Mouse (Mus musculus): Measurements from ENCODE around the gene Nhlrc4. TPM values are rescaled to one million over a fixed set of nuclear protein-coding genes. Genes with fewer than 3 reads are reported as not detected.

Nhlrc4 gene
- polyA plus RNA-seq, 1 experiment from 2014 or later: 0.12 TPM

GRCm38 (mm10) chr17:25951803-25952623 lies 7.3 kb upstream of the Nhlrc4 start, which contains the start of gene A930017K11Rik:
TSS of gene A930017K11Rik (minus strand) at chr17:25952565.
- no peaks in the 10 kb centered on the region for H3K36me3 ChIP-seq (ENCODE audit: control insufficient read depth, insufficient read depth, low read length)
- no peak for ATAC-seq (ENCODE audit: insufficient read depth, low FRiP score)
- H3K27ac ChIP-seq (ENCODE audit: low read length): no peak within 1 kb of the TSS
- peak within 1 kb of the TSS; percentile 56 for H3K9ac ChIP-seq (ENCODE audit: low read length)
- H3K4me2 ChIP-seq (ENCODE audit: low read depth, low read length): peak within 1 kb of the TSS; percentile 72
- H3K27me3 ChIP-seq (ENCODE audit: control insufficient read depth, insufficient read depth, low read length): peaks cover 38% of the 10 kb centered on the region
- H3K4me3 ChIP-seq (replicated peaks; ENCODE audit: low read length): peak within 1 kb of the TSS; percentile 48
- H3K9me3 ChIP-seq (replicated peaks; ENCODE audit: control insufficient read depth, low read length): no peaks in the 10 kb centered on the region
- H3K4me1 ChIP-seq (ENCODE audit: control insufficient read depth, insufficient read depth, low read length): peaks cover 8% of the 10 kb centered on the region
- 1% methylated on average over 58 of the region's 58 CpGs for whole genome bisulfite sequencing

GRCm38 (mm10) chr17:25951225-25951802 lies 6.6 kb upstream of the Nhlrc4 start:
- Histone ChIP-seq H3K9ac (ENCODE audit: low read length) (peak overlapping the region; percentile 56), H3K4me3 (replicated peaks; ENCODE audit: low read length) (peak overlapping the region; percentile 48), H3K27ac (ENCODE audit: low read length) (no peak overlapping the region), H3K4me1 (ENCODE audit: control insufficient read depth, insufficient read depth, low read length) (peaks cover 8% of the 10 kb centered on the region), H3K27me3 (ENCODE audit: control insufficient read depth, insufficient read depth, low read length) (peaks cover 38% of the 10 kb centered on the region), H3K9me3 (replicated peaks; ENCODE audit: control insufficient read depth, low read length) (no peaks in the 10 kb centered on the region), H3K4me2 (ENCODE audit: low read depth, low read length) (peak overlapping the region; percentile 72), H3K36me3 (ENCODE audit: control insufficient read depth, insufficient read depth, low read length) (no peaks in the 10 kb centered on the region)
- no peak for ATAC-seq (ENCODE audit: insufficient read depth, low FRiP score)
- under 1% methylated on average over 33 of the region's 33 CpGs for WGBS

- Histone ChIP-seq H3K9me3 (replicated peaks; ENCODE audit: control insufficient read depth, low read length) (no peaks in the 10 kb centered on the region), H3K36me3 (ENCODE audit: control insufficient read depth, insufficient read depth, low read length) (no peaks in the 10 kb centered on the region), H3K27ac (ENCODE audit: low read length) (no peak overlapping the region), H3K4me1 (ENCODE audit: control insufficient read depth, insufficient read depth, low read length) (peaks cover 8% of the 10 kb centered on the region), H3K4me3 (replicated peaks; ENCODE audit: low read length) (no peak overlapping the region), H3K4me2 (ENCODE audit: low read depth, low read length) (no peak overlapping the region), H3K27me3 (ENCODE audit: control insufficient read depth, insufficient read depth, low read length) (peaks cover 38% of the 10 kb centered on the region), H3K9ac (ENCODE audit: low read length) (no peak overlapping the region)
- 0% methylated on average over 2 of the region's 3 CpGs for WGBS
- no peak for ATAC-seq (ENCODE audit: insufficient read depth, low FRiP score)
Observed at GRCm38 (mm10) chr17:25950706-25951105, 5.9 kb upstream of the Nhlrc4 start.

- Histone ChIP-seq H3K36me3 (ENCODE audit: control insufficient read depth, insufficient read depth, low read length) (no peaks in the 10 kb centered on the region), H3K9ac (ENCODE audit: low read length) (no peak overlapping the region), H3K4me1 (ENCODE audit: control insufficient read depth, insufficient read depth, low read length) (peaks cover 8% of the 10 kb centered on the region), H3K27me3 (ENCODE audit: control insufficient read depth, insufficient read depth, low read length) (peaks cover 38% of the 10 kb centered on the region), H3K27ac (ENCODE audit: low read length) (no peak overlapping the region), H3K9me3 (replicated peaks; ENCODE audit: control insufficient read depth, low read length) (no peaks in the 10 kb centered on the region), H3K4me2 (ENCODE audit: low read depth, low read length) (no peak overlapping the region), H3K4me3 (replicated peaks; ENCODE audit: low read length) (no peak overlapping the region)
- no peak for ATAC-seq (ENCODE audit: insufficient read depth, low FRiP score)
- WGBS: 74% methylated on average over 5 of the region's 5 CpGs
Observed at GRCm38 (mm10) chr17:25949981-25950380, 5.2 kb upstream of the Nhlrc4 start.

GRCm38 (mm10) chr17:25948051-25948450 lies 3.3 kb upstream of the Nhlrc4 start:
- no peak for ATAC-seq (ENCODE audit: insufficient read depth, low FRiP score)
- Histone ChIP-seq H3K9me3 (replicated peaks; ENCODE audit: control insufficient read depth, low read length) (no peaks in the 10 kb centered on the region), H3K4me1 (ENCODE audit: control insufficient read depth, insufficient read depth, low read length) (peaks cover 8% of the 10 kb centered on the region), H3K4me3 (replicated peaks; ENCODE audit: low read length) (no peak overlapping the region), H3K36me3 (ENCODE audit: control insufficient read depth, insufficient read depth, low read length) (no peaks in the 10 kb centered on the region), H3K4me2 (ENCODE audit: low read depth, low read length) (no peak overlapping the region), H3K9ac (ENCODE audit: low read length) (no peak overlapping the region), H3K27ac (ENCODE audit: low read length) (no peak overlapping the region), H3K27me3 (ENCODE audit: control insufficient read depth, insufficient read depth, low read length) (peaks cover 33% of the 10 kb centered on the region)
- WGBS: 80% methylated on average over 8 of the region's 8 CpGs

GRCm38 (mm10) chr17:25947576-25947975 lies 2.8 kb upstream of the Nhlrc4 start:
- H3K4me1 ChIP-seq (ENCODE audit: control insufficient read depth, insufficient read depth, low read length): peaks cover 8% of the 10 kb centered on the region
- no peak for ATAC-seq (ENCODE audit: insufficient read depth, low FRiP score)
- peak overlapping the region; percentile 3; the same call in 1 of the 2 replicates for H3K9ac ChIP-seq (ENCODE audit: low read length)
- H3K4me3 ChIP-seq (replicated peaks; ENCODE audit: low read length): no peak overlapping the region
- H3K27me3 ChIP-seq (ENCODE audit: control insufficient read depth, insufficient read depth, low read length): peaks cover 28% of the 10 kb centered on the region
- no peak overlapping the region for H3K27ac ChIP-seq (ENCODE audit: low read length)
- no peak overlapping the region for H3K4me2 ChIP-seq (ENCODE audit: low read depth, low read length)
- no peaks in the 10 kb centered on the region for H3K36me3 ChIP-seq (ENCODE audit: control insufficient read depth, insufficient read depth, low read length)
- WGBS: 71% methylated on average over 4 of the region's 4 CpGs
- H3K9me3 ChIP-seq (replicated peaks; ENCODE audit: control insufficient read depth, low read length): no peaks in the 10 kb centered on the region

GRCm38 (mm10) chr17:25946891-25947290 lies 2.1 kb upstream of the Nhlrc4 start:
- Histone ChIP-seq H3K4me3 (replicated peaks; ENCODE audit: low read length) (no peak overlapping the region), H3K9me3 (replicated peaks; ENCODE audit: control insufficient read depth, low read length) (no peaks in the 10 kb centered on the region), H3K36me3 (ENCODE audit: control insufficient read depth, insufficient read depth, low read length) (no peaks in the 10 kb centered on the region), H3K4me1 (ENCODE audit: control insufficient read depth, insufficient read depth, low read length) (peaks cover 4% of the 10 kb centered on the region), H3K9ac (ENCODE audit: low read length) (no peak overlapping the region), H3K4me2 (ENCODE audit: low read depth, low read length) (no peak overlapping the region), H3K27me3 (ENCODE audit: control insufficient read depth, insufficient read depth, low read length) (peaks cover 21% of the 10 kb centered on the region), H3K27ac (ENCODE audit: low read length) (no peak overlapping the region)
- no peak for ATAC-seq (ENCODE audit: insufficient read depth, low FRiP score)
- WGBS: 83% methylated on average over 8 of the region's 8 CpGs

- 74% methylated on average over 7 of the region's 7 CpGs for WGBS
- Histone ChIP-seq H3K9ac (ENCODE audit: low read length) (no peak overlapping the region), H3K4me2 (ENCODE audit: low read depth, low read length) (no peak overlapping the region), H3K4me1 (ENCODE audit: control insufficient read depth, insufficient read depth, low read length) (peaks cover 2% of the 10 kb centered on the region), H3K27ac (ENCODE audit: low read length) (no peak overlapping the region), H3K27me3 (ENCODE audit: control insufficient read depth, insufficient read depth, low read length) (peaks cover 17% of the 10 kb centered on the region), H3K4me3 (replicated peaks; ENCODE audit: low read length) (no peak overlapping the region), H3K9me3 (replicated peaks; ENCODE audit: control insufficient read depth, low read length) (no peaks in the 10 kb centered on the region), H3K36me3 (ENCODE audit: control insufficient read depth, insufficient read depth, low read length) (no peaks in the 10 kb centered on the region)
- ATAC-seq (ENCODE audit: insufficient read depth, low FRiP score): no peak
Observed at GRCm38 (mm10) chr17:25946349-25946748, 1.6 kb upstream of the Nhlrc4 start.

- no peak for ATAC-seq (ENCODE audit: insufficient read depth, low FRiP score)
- H3K27ac ChIP-seq (ENCODE audit: low read length): no peak overlapping the region
- H3K9me3 ChIP-seq (replicated peaks; ENCODE audit: control insufficient read depth, low read length): no peaks in the 10 kb centered on the region
- no peaks in the 10 kb centered on the region for H3K36me3 ChIP-seq (ENCODE audit: control insufficient read depth, insufficient read depth, low read length)
- H3K27me3 ChIP-seq (ENCODE audit: control insufficient read depth, insufficient read depth, low read length): peaks cover 10% of the 10 kb centered on the region
- H3K4me2 ChIP-seq (ENCODE audit: low read depth, low read length): no peak overlapping the region
- no peak overlapping the region for H3K4me3 ChIP-seq (replicated peaks; ENCODE audit: low read length)
- H3K4me1 ChIP-seq (ENCODE audit: control insufficient read depth, insufficient read depth, low read length): peaks cover 6% of the 10 kb centered on the region
- no peak overlapping the region for H3K9ac ChIP-seq (ENCODE audit: low read length)
- WGBS: 76% methylated on average over 9 of the region's 9 CpGs
Observed at GRCm38 (mm10) chr17:25945517-25946155, 875 bp upstream of the Nhlrc4 start.

Measured in stomach, embryonic 16.5 days (tissue).